Mouse (Mus musculus) kidney, adult 2 months (tissue): ENCODE data around the gene Hcn3.

ENCODE experiments used
- CTCF ChIP-seq: fragments of 200-500 bp; conservative IDR thresholded peaks from 2 replicates; pipeline ENCODE4 v1.5.1; 2011; ENCODE audit warnings: low read depth, mild to moderate bottlenecking, control low read depth, low read length, moderate library complexity, mixed read lengths; ENCODE audit not compliant: insufficient read depth, insufficient read length
- POLR2A ChIP-seq: fragments of 200-500 bp; IDR thresholded peaks from one replicate; pipeline ENCODE4 v1.6.1; 2011; ENCODE audit warnings: low read depth, low read length, control low read depth

GRCm38 (mm10) chr3:89132285-89133062, 27.5 kb downstream of the Hcn3 start:
- TF ChIP-seq POLR2A: no peak
- TF ChIP-seq CTCF: peak; percentile 43
